Mouse (Mus musculus) testis, adult 2 months (tissue): ENCODE results near the gene Tmem129.

Experiments used
- CTCF ChIP-seq: fragments of 200-500 bp; IDR thresholded peaks from 2 replicates; pipeline ENCODE4 v1.5.1; 2012; ENCODE audit warnings: low read depth, mild to moderate bottlenecking, inconsistent platforms, low read length, moderate library complexity; ENCODE audit not compliant: control insufficient read depth, insufficient read depth, insufficient replicate concordance
- POLR2A ChIP-seq: fragments of 200-500 bp; IDR thresholded peaks from 2 replicates; pipeline ENCODE4 v1.6.1; 2012; ENCODE audit warnings: low read depth, mild to moderate bottlenecking, inconsistent platforms, low read length, moderate library complexity; ENCODE audit not compliant: control insufficient read depth

- no peak for TF ChIP-seq CTCF
- no peak for TF ChIP-seq POLR2A
Observed at GRCm38 (mm10) chr5:33627968-33628367, 30.2 kb downstream of the Tmem129 start.
